Mouse (Mus musculus) subcutaneous adipose tissue, adult 2 months (tissue): Measurements from ENCODE around the gene Gid8. TPM values are rescaled to one million over a fixed set of nuclear protein-coding genes. Genes with fewer than 3 reads are reported as not detected.

Experiments used
- polyA plus RNA-seq: library from polyadenylated mRNA; depleted of rRNA; stranded (reverse); fragments of >200 nt; gene quantifications from 2 replicates; pipeline ENCODE4 v1.2.3, GENCODE M21; 2012; ENCODE audit warnings: low replicate concordance; rRNA removed

Gene Gid8
- polyA plus RNA-seq, result 39.2 and 43.8 TPM in 2 replicates

GRCm38 (mm10) chr2:180709923-180710272, at the start of gene Gid8, which contains the start of gene Dido1:
TSS of gene Gid8 (plus strand) at chr2:180710117.
TSS of gene Dido1 (minus strand) at chr2:180709999.

GRCm38 (mm10) chr2:180724585-180725413, 14.9 kb downstream of the Gid8 start, which contains the start of gene Slc17a9:
TSS of gene Slc17a9 (plus strand) at chr2:180725263.

Other genes starting within 250 kb of the Gid8 start
- not detected in 2 replicates for gene Ntsr1, start 210.1 kb upstream of the Gid8 start, polyA plus RNA-seq
- gene Mrgbp, start 128.8 kb upstream of the Gid8 start, polyA plus RNA-seq, result 18.8 and 33.1 TPM in 2 replicates
- gene Ogfr, start 120.9 kb upstream of the Gid8 start, polyA plus RNA-seq, result 39.2 and 73.1 TPM in 2 replicates
- gene Col9a3, start 112.3 kb upstream of the Gid8 start, polyA plus RNA-seq, result 0.66 and 1.2 TPM in 2 replicates
- gene Tcfl5, start 67.4 kb upstream of the Gid8 start, polyA plus RNA-seq, result 0.05 TPM in 1 of 2 replicates, not detected in the other
- 23.7 and 23.9 TPM in 2 replicates for gene Dido1, start 118 bp upstream of the Gid8 start, polyA plus RNA-seq
- 4.8 and 5.5 TPM in 2 replicates for gene Slc17a9, start 15.1 kb downstream of the Gid8 start, polyA plus RNA-seq
- gene Bhlhe23, start 66.8 kb downstream of the Gid8 start, polyA plus RNA-seq, result not detected in 2 replicates
- 38.6 and 63.9 TPM in 2 replicates for gene Ythdf1, start 210.8 kb downstream of the Gid8 start, polyA plus RNA-seq
- not detected in 2 replicates for gene Birc7, start 218.9 kb downstream of the Gid8 start, polyA plus RNA-seq
- 10.5 and 26.1 TPM in 2 replicates for gene Nkain4, start 244.6 kb downstream of the Gid8 start, polyA plus RNA-seq